Mouse (Mus musculus): ENCODE results near the gene Prorsd1. TPM values are rescaled to one million over a fixed set of nuclear protein-coding genes. Genes with fewer than 3 reads are reported as not detected.

The Prorsd1 gene
- polyA plus RNA-seq, 1 experiment = 4.0 TPM

DNA sequence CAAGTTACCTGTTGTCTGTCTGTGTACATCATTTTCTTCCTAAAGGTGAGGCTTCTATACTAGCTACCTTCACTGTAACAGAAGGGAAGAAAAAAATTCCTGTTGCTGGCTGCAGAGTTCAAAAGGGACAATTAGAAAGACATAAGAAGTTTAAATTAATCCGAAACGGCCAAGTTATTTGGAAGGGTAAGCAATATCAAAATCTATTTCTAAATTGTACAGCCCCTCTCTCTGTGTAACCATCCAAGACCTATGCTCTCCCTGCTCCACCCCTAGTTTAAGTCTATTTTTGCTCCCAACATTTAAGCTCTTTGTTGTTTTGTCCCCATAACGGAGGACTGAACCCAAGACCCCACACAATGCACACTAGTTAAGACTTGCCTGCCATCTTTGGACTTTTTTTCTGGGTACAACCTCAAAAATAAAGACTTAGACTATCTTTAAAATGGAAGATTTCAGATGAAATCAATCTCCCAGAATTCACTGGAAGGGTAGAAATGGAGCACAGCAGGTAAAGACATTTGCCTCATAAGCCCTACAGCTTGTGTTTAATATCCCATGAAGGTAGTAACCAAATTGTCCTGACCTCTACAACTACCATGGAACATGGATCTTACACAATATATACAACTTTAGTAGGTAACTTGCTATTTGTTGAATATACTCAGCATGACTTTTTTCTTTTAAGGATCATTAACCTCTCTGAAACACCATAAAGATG is 29.6 kb upstream of the Prorsd1 start:
- TF ChIP-seq POLR2A (IDR thresholded peaks at IDR 0.05; ENCODE audit: extremely low read depth, insufficient read depth, low read length) (no peak), CTCF (IDR thresholded peaks at IDR 0.05; ENCODE audit: extremely low read depth, insufficient read depth, low read length) (no peak)
- Histone ChIP-seq H3K4me3 (ENCODE audit: insufficient read depth, low read length) (no peak overlapping the region), H3K27ac (ENCODE audit: insufficient read depth, low read length) (no peak overlapping the region), H3K4me1 (ENCODE audit: control insufficient read depth, insufficient read depth, low read length) (no peaks in the 10 kb centered on the region)

DNA sequence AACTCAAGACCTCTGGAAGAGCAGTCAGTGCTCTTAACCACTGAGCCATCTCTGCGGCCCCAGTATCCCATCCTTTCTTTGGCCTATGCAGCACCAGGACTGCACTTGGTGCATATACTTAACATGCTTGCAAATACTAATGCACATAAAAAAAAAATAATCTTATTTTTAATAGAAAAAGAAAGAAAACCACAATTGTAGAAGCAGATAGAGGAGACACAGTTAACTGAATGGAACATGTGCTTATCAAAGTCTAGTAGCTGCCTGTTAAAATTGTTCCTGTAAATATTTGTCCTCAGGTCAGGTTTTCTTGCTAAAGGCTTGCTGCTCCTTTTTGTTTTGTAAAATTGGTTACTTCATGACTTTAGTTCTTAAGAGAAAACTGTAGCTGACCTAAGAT is 23.4 kb upstream of the Prorsd1 start:
- Histone ChIP-seq H3K27ac (ENCODE audit: insufficient read depth, low read length) (no peak overlapping the region), H3K4me1 (ENCODE audit: control insufficient read depth, insufficient read depth, low read length) (no peaks in the 10 kb centered on the region), H3K4me3 (ENCODE audit: insufficient read depth, low read length) (no peak overlapping the region)
- no peak for TF ChIP-seq CTCF (IDR thresholded peaks at IDR 0.05; ENCODE audit: extremely low read depth, insufficient read depth, low read length)
- TF ChIP-seq POLR2A (IDR thresholded peaks at IDR 0.05; ENCODE audit: extremely low read depth, insufficient read depth, low read length) = no peak

DNA sequence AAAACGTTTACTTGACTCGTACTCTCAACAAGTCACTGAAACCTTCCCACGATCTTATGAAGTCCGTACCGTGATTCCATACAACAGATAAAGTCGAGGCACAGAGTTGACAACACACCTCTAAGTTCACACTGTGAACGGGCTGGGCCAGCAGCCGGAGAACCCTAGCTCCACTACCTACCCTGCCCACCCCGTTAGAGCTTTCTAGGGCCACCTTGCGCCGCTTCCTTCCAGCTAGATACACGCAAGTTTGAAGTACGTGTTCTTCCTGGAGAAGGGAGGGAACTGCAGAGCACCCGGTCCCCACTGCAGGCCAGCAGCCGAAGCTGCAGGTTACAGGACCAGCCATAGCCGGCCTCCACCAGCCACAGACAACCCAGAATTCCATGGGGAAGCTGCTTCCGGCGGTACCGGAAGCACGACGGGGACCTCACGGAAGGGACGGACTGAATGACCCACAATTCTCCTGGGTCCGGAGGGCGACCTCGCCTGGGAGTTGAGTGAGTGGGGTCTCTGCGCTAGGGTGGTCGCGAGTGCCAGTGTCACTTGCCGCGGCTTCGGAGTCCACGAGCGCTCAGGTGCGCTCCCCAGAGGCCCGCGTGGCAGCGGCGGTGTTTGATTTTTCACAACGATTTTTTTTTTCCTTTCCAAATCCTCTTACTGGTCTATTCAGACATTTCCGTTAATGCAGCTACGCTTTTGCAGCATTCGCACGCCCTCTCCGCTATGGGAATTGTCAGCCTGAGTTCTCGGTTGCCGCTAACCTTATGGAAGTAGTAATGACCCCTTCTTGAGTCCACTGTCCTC is 11.4 kb upstream of the Prorsd1 start, which contains the start of gene Mtif2:
Gene Mtif2 (plus strand): TSS at position 421 of the 807 bp plus-strand sequence.
- no peaks in the 10 kb centered on the region for H3K4me1 ChIP-seq (ENCODE audit: control insufficient read depth, insufficient read depth, low read length)
- peak within 1 kb of the TSS; percentile 76; the same call in 1 of the 2 replicates for H3K27ac ChIP-seq (ENCODE audit: insufficient read depth, low read length)
- TF ChIP-seq POLR2A (IDR thresholded peaks at IDR 0.05; ENCODE audit: extremely low read depth, insufficient read depth, low read length) (peak; percentile 92), CTCF (IDR thresholded peaks at IDR 0.05; ENCODE audit: extremely low read depth, insufficient read depth, low read length) (no peak)
- peak within 1 kb of the TSS; percentile 86 for H3K4me3 ChIP-seq (ENCODE audit: insufficient read depth, low read length)

DNA sequence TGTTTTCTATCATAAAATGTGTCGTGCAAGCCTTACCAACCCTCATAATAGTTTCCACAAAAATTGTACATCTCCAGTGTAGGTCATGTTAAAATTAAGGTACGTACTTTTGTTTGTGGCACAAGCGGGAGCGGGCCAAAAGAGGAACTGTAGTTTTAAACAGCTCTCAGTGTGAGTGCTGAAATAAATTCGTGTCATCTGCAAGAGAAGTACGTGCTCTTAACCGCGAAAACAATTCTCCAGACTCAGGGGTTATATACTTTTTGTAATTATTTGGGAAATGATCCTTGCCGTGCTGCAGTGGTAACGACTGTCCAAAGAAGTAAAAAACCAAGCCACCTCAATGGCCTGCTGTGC is 530 bp downstream of the Prorsd1 start:
- TF ChIP-seq POLR2A (IDR thresholded peaks at IDR 0.05; ENCODE audit: extremely low read depth, insufficient read depth, low read length) = no peak
- TF ChIP-seq CTCF (IDR thresholded peaks at IDR 0.05; ENCODE audit: extremely low read depth, insufficient read depth, low read length) = no peak
- Histone ChIP-seq H3K4me3 (ENCODE audit: insufficient read depth, low read length) (peak overlapping the region; percentile 75), H3K27ac (ENCODE audit: insufficient read depth, low read length) (peak overlapping the region; percentile 39; the same call in 1 of the 2 replicates), H3K4me1 (ENCODE audit: control insufficient read depth, insufficient read depth, low read length) (no peaks in the 10 kb centered on the region; the same call in 1 of the 2 replicates)

DNA sequence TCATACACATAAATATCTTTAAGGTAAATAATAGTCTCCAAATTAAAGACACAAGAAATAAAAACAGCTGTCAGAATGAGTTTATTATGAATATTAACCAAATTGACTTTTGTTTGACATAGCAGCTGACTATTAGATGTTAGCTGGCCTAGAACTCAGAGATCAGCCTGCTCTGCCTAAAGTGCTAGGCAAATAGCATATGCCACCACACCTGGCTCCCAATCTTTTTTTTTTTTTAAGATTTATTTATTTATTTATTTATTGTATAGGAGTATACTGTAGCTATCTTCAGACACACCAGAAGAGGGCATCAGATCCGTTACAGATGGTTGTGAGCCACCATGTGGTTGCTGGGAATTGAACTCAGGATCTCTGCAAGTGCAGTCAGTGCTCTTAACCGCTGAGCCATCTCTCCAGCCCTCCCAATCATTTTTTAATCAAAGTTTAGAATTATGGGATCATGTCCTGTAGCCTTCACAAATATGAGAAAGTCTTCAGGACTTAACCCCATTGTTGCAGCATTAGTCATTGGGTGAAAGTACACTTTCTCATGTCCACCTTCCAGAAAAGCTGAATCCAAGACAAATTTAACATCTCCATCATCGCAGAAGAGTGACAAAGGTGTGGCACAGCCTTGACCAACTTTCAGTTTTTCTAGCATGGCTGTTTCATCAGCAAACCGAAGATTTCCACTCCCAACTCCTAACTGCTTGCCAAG is 1.9 kb downstream of the Prorsd1 start:
- no peak for TF ChIP-seq CTCF (IDR thresholded peaks at IDR 0.05; ENCODE audit: extremely low read depth, insufficient read depth, low read length)
- TF ChIP-seq POLR2A (IDR thresholded peaks at IDR 0.05; ENCODE audit: extremely low read depth, insufficient read depth, low read length) = no peak

DNA sequence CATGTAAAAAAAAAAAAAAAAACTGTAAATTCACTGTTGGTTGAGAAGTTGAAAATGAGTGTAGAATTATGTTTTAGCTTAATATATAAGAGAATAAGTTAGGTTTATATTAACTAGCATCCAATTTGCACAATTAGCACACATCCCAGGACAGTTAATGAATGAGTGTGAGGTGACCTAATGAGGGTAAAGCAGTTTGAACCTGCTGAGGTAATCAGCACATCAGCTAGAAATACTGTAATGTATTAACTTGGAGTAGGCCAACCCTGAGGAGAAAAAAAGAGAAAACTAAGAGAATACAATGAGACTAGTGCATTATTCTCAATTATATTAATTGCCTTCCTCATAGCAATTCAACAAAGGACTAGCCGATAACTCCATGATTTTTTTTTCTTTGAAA is 5.4 kb downstream of the Prorsd1 start:
- Histone ChIP-seq H3K4me1 (ENCODE audit: control insufficient read depth, insufficient read depth, low read length) (no peaks in the 10 kb centered on the region; the same call in 1 of the 2 replicates), H3K4me3 (ENCODE audit: insufficient read depth, low read length) (no peak overlapping the region), H3K27ac (ENCODE audit: insufficient read depth, low read length) (no peak overlapping the region)
- no peak for TF ChIP-seq CTCF (IDR thresholded peaks at IDR 0.05; ENCODE audit: extremely low read depth, insufficient read depth, low read length)
- no peak for TF ChIP-seq POLR2A (IDR thresholded peaks at IDR 0.05; ENCODE audit: extremely low read depth, insufficient read depth, low read length)

More for the DNA sequence above, 1.9 kb downstream of the Prorsd1 start:
- H3K4me3 ChIP-seq (ENCODE audit: insufficient read depth, low read length) = no peak overlapping the region
- H3K27ac ChIP-seq (ENCODE audit: insufficient read depth, low read length) = no peak overlapping the region
- H3K4me1 ChIP-seq (ENCODE audit: control insufficient read depth, insufficient read depth, low read length) = no peaks in the 10 kb centered on the region; the same call in 1 of the 2 replicates

DNA sequence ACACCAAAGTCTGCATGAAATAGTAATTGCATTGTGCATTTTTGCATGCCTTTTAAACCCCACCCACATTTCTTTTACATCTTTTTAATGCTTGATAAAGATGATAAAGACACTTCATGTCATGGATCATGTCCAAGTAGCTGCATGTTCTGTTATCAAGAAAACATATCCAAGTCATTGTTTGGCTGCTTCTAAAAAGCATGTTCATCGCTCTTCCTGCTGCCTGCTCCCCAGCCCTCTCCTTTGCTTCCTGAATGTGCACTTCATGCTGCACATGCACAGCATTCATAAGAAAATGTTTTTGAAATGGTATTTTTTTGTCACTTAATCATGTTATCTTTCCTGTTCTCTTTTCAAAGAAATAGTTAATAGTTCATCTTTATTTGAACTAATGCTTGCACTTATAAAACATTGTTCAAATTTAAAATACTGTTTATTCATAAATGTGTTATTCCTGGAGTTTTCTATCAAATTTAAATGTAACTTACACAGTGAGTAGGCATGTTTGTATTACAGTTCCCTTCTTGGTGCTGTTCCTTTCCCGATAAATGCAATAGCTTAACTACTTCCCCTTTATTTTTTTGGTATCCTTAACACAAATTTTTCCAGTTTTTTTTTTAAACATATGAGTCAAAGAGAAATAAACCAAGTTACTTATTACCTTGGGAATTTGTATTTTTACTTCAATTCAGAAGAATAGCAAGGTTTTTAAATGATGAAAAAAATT is 9.8 kb downstream of the Prorsd1 start:
- H3K4me3 ChIP-seq (ENCODE audit: insufficient read depth, low read length) = no peak overlapping the region
- H3K27ac ChIP-seq (ENCODE audit: insufficient read depth, low read length) = no peak overlapping the region
- no peaks in the 10 kb centered on the region for H3K4me1 ChIP-seq (ENCODE audit: control insufficient read depth, insufficient read depth, low read length)
- TF ChIP-seq POLR2A (IDR thresholded peaks at IDR 0.05; ENCODE audit: extremely low read depth, insufficient read depth, low read length) (no peak), CTCF (IDR thresholded peaks at IDR 0.05; ENCODE audit: extremely low read depth, insufficient read depth, low read length) (no peak)

DNA sequence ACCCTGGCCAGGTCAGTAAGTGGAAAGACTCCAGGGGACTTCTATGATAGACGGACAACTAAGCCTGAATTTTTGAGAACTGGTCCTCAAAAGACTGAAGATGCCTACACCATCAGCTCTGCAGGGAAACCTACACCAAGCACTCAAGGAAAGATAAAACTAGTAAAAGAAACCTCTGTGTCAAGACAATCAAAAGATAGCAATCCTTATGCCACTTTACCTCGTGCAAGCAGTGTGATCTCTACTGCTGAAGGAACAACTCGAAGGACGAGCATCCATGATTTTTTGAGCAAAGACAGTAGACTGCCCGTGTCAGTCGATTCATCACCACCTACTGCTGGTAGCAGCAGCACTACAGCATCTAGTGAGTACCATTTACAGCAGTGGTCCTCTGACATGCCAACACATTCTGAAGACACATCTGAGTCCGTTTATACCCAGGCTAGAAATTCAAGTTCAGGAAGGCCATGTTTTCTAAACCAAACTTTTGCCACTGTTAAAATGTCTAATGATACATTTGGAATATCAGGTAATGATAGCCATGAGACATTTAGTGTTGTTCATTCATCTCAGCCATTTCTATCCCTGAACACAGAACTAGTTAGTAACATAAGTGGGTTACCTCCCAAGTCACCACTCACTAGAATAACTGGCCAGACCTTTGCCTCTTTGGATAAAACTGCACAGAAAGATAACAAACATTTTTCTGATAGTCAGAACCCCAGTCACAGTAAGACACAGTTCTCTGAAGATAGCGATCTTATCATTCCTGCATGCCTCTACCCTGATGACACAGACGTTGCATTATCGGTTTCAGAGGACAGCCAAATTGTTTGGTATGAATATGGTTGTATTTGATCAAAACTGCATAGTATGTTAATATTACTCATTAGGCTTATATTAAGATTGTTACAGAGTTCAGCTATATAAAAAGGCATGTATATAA is 10.6 kb downstream of the Prorsd1 start:
- Histone ChIP-seq H3K4me3 (ENCODE audit: insufficient read depth, low read length) (no peak overlapping the region), H3K4me1 (ENCODE audit: control insufficient read depth, insufficient read depth, low read length) (no peaks in the 10 kb centered on the region), H3K27ac (ENCODE audit: insufficient read depth, low read length) (no peak overlapping the region)
- no peak for TF ChIP-seq CTCF (IDR thresholded peaks at IDR 0.05; ENCODE audit: extremely low read depth, insufficient read depth, low read length)
- no peak for TF ChIP-seq POLR2A (IDR thresholded peaks at IDR 0.05; ENCODE audit: extremely low read depth, insufficient read depth, low read length)

Measured in cortical plate, adult 2 months (tissue).